Mouse (Mus musculus) embryo, embryonic 9.5 days (tissue): ENCODE results near the gene Atp8b4.
A peak's percentile ranks its signal among the peaks of the same experiment; 100 is the strongest.
"Not testable (repeated sequence)": the region's sequence is repeated elsewhere in the genome, so short reads cannot be mapped to it uniquely, and the experiment has no call there.

Source experiments
- DNase-seq: peaks from one replicate; pipeline ENCODE4 v3.0.0-alpha.2; 2017; ENCODE audit errors: extremely low spot score

The Atp8b4 gene

GRCm38 (mm10) chr2:126500521-126500920 lies at the start of gene Atp8b4:
Gene Atp8b4 (minus strand): TSS chr2:126500674.
- DNase-seq = no peak

- DNase-seq = no peak
Measured at GRCm38 (mm10) chr2:126549681-126550080, 49.2 kb upstream of the Atp8b4 start.

- no peak for DNase-seq
Measured at GRCm38 (mm10) chr2:126546392-126546791, 45.9 kb upstream of the Atp8b4 start.

DNA sequence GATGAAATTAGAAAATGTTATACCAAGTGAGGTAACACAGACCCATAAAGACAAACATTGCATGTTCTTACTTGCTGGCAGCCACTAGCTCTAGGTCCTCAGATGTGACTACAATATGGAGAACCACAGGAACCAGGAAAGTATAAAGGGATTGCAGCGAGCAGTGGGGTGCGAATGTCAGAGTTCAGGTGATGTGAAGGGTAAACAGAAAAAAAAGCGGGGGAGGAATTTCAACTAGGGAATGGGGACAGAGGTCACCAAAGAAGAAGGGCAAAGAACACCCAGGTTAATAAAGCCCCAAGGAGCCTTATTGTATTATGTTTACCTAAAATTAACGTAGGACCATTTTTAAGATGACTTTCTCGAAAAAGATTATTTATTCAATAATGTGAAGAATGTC lies 44.8 kb upstream of the Atp8b4 start:
- DNase-seq = no peak

DNA sequence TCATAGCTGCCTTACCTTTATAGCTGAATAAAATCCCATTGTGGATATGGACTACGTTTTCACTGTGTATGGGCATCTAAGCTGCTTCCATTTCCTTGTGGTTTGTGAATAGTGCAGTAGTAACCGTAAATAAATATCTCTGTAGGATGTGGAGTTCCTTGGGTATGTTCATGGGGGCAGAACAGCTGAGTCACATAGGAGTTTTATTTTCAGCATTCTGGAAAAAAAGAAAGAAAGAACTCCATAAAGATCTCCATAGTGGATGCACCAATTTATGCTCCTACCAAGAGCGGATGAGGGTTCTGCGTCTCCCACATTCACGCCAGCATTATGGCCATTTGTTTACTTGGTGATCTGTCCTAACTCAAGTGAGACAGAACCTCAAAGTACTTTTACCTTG lies 41.7 kb upstream of the Atp8b4 start:
- no peak for DNase-seq

DNA sequence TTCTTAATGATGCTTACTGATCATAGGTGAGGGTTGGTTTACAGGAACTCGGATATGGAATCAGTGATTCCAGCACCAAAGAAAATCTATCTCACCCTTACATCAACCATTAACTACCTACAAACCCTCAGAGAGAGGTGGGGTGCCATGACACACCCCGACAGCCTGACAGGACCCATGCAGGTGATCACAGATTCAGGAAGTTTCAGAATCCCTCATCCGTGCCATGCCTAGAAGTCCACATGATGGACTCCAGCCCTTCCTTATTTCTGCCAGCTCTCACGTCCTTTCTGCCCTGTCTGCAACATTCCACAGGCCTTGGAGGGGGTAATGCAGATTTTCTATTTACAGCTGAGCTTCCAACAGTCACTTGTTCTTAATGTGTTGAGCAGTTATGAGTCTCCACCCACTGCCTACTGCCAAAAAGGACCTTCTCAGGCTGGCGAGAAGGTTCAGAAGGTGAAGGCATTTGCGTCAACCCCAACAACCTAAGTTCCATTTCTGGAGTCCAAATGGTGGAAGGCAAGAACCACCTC lies 40.0 kb upstream of the Atp8b4 start:
- DNase-seq = no peak

- DNase-seq = no peak
Measured at GRCm38 (mm10) chr2:126537654-126538053, 37.2 kb upstream of the Atp8b4 start.

- DNase-seq = no peak
Measured at GRCm38 (mm10) chr2:126530581-126530980, 30.1 kb upstream of the Atp8b4 start.

GRCm38 (mm10) chr2:126527461-126527860 lies 27.0 kb upstream of the Atp8b4 start:
- DNase-seq = no peak

GRCm38 (mm10) chr2:126524271-126524670 lies 23.8 kb upstream of the Atp8b4 start:
- DNase-seq = no peak

DNA sequence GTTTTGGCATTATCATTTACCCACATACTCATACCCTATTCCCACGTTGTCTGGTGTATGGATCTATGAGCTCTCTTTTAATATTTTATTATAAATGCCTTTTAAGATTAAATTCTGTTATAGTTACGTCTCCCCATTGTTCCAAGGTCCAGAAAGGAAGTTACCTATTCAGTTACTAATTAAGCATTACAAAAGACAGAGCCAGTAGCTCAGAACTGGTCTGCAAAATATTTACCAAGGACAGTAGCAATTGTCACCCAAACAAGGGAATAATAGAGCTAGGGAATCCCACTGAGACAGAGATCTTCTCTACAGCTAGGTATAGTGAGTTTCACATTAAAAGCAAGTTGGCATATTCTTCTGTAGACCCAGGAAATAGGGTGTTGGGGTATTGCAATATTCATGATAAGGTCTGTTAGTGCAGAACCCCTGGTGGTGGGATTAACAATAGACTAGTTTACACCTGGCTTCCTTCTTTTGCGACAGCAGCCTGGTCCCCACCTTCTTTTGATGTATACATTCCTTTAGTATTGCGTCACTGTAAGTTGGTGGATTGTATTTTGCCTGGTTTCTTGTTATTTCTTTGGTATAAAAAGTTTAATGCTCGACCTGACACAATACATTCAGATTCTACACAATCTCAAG lies 22.7 kb upstream of the Atp8b4 start:
- DNase-seq = not testable (repeated sequence)

GRCm38 (mm10) chr2:126522056-126522455 lies 21.6 kb upstream of the Atp8b4 start:
- no peak for DNase-seq

DNA sequence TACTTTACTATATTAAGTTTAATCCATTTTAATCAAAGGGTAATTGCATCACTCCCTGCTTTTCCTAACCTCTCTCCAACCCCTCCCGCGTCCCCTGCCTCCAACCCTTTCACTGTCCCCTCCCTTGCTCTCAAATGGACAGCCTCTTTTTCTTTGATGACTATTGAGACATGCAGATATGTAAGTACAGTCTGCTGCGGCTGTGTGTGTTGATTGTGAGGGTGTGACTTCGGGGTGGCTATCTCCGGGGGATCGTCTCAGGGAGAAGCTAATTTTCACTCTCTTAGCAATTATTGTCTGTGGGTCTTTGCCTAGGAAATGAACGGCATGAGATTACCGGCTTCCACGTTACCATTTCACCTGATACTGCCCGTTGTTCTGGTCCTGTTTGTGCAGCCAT lies 21.0 kb upstream of the Atp8b4 start:
- no peak for DNase-seq

DNA sequence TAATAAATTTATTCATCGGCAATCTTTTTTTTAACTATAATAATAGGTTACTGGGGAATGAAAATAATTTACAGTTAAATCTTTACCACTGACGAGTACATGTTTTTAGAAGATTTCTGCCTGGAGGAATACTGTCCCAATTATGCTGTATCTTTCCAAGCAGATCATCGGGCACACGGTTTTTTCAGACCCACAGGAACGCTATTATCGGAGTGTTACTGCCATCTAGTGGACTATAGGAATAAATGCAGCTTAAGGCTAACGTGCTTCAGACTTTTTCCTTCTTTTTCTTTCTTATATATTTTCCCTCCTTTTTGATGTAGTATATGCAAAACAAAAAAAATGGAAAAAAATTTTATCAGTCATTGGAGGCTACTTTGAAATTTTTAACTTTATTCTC lies 20.4 kb upstream of the Atp8b4 start:
- peak; percentile 35 for DNase-seq

GRCm38 (mm10) chr2:126519872-126520581 lies 19.6 kb upstream of the Atp8b4 start:
- no peak for DNase-seq

GRCm38 (mm10) chr2:126515069-126515826 lies 14.8 kb upstream of the Atp8b4 start:
- no peak for DNase-seq

DNA sequence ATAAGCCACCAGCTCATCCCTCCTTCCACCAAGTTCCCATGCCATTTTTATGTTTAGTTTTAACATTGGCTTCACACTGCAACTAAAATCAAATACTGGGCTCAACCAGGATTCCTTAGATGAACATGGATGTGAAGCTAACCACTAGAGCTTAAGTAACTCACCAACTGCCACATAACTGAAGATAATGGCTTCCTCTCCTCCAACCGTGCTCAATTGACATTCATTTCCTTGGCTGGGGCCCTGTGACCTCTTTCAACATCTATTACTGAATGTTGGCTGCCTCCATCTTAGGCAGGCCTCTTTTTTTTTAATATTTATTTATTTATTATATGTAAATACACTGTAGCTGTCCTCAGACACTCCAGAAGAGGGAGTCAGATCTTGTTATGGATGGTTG lies 7.8 kb upstream of the Atp8b4 start:
- DNase-seq = no peak

GRCm38 (mm10) chr2:126507477-126507876 lies 7.0 kb upstream of the Atp8b4 start:
- no peak for DNase-seq

DNA sequence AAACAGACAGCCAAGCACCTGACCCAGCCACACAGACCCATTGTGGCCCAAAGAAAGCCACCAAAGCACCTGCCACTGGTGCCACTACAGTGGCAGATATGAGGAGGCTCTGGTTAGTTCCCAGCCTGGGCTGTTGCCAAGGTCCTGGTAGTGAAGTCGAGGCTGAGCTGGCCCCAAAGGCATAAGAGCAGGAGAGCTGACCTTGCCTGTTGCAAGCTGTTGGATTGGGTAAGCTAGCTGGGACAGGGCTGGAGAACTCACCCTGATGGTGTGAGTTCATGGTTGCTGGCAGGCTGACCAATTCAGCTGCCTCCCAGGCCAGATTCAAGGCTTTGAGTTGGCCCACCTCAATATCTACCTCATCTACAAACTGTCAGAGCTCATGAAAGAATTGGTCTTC lies 4.7 kb upstream of the Atp8b4 start:
- DNase-seq = no peak

GRCm38 (mm10) chr2:126499730-126500129 lies 744 bp downstream of the Atp8b4 start:
- DNase-seq = no peak

DNA sequence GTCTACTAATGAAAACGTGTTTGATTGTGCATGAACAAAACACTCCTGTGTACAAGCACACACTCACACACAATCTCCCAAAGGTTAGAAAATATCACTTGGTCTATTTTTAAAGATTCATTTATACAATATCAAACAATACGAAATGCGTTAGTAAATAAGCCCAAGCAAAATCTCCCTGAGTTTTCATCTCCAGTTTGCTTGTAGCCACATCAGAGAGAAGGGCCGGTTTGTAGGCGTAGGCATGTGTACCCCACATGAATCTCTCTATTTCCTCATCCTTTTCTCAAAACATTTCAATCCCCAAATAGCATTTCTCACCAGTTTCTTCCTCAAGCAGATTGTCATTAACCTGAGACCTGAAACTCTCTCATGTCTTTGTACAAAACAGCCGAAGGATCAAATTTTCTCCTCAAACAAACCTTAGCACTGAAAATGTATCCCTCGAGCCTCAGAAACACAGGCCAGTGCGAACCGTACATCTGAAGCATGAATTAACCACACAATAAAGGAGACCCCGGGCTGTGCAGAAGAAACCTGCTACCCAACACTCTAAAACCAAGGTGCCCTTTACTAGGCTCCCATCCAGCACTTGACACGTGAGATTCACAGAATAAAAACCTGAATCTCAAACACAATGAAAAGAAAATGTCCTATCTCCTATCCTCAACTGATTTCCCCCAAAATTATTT lies 1.6 kb downstream of the Atp8b4 start:
- DNase-seq = no peak

DNA sequence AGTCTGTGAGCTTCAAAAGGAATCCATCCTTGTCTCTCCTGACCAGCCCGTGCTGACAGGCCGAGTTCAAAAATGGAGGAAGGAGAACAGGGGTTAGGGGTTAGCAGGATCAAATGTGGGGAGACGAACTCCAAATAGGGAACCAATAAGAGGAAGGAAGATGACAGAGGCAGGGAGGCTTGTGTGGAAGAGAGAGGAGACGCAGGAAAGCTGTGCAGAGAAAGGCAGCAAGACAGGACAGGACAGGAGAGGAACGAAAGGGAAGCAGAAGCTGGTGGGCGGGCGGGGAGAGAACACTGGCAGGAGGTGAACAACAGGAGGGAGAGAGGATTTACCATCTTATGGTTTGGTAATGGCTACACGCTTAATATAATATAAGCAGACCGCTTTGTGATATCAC lies 3.6 kb downstream of the Atp8b4 start:
- no peak for DNase-seq
